Mouse (Mus musculus) MEL (cell line): ENCODE data around the gene Gm17655. TPM values are rescaled to one million over a fixed set of nuclear protein-coding genes. Genes with fewer than 3 reads are reported as not detected.

ENCODE experiments used
- DNase-seq: peaks from one replicate; pipeline ENCODE4 v3.0.0; 2011; ENCODE audit warnings: low read depth, low spot score
- H3K27ac ChIP-seq: 2 replicates; pipeline ENCODE4 v1.5.1; 2012; ENCODE audit warnings: low read depth, mild to moderate bottlenecking, control low read depth, low read length, moderate library complexity; ENCODE audit not compliant: control insufficient read depth
- H3K27me3 ChIP-seq, 2 experiments: fragments of 150-350 bp in 1 of 2; sonication (generic) in 1 of 2; 2 replicates each; pipeline ENCODE4 v1.6.1; 2012; ENCODE audit warnings: low read length in 2 of 2, mild to moderate bottlenecking in 2 of 2, improper control_type of control experiment in 1 of 2, moderate library complexity in 1 of 2; ENCODE audit not compliant: insufficient read depth in 2 of 2, control insufficient read depth in 1 of 2
- H3K36me3 ChIP-seq, 2 experiments: 2 replicates each; pipeline ENCODE4 v1.6.1; 2012 to 2014; ENCODE audit warnings: low read length in 2 of 2, improper control_type of control experiment in 1 of 2, inconsistent platforms in 1 of 2, mild to moderate bottlenecking in 1 of 2; ENCODE audit not compliant: insufficient read depth in 2 of 2, control insufficient read depth in 1 of 2
- H3K4me1 ChIP-seq, 2 experiments: fragments of 150-350 bp in 1 of 2; sonication (generic) in 1 of 2; 2 replicates each; pipeline ENCODE4 v1.6.1; 2012; ENCODE audit warnings: low read length in 2 of 2, improper control_type of control experiment in 1 of 2, mild to moderate bottlenecking in 1 of 2; ENCODE audit not compliant: insufficient read depth in 2 of 2, control insufficient read depth in 1 of 2
- H3K4me3 ChIP-seq, 2 experiments: fragments of 150-350 bp in 1 of 2; sonication (generic) in 1 of 2; 2 replicates each; pipeline ENCODE4 v1.5.1; 2012; ENCODE audit warnings: low read depth in 2 of 2, low read length in 2 of 2, mild to moderate bottlenecking in 2 of 2, moderate library complexity in 2 of 2, control low read depth in 1 of 2, improper control_type of control experiment in 1 of 2; ENCODE audit not compliant: control insufficient read depth in 1 of 2, insufficient read depth in 1 of 2
- H3K79me2 ChIP-seq: 2 replicates; pipeline ENCODE4 v1.6.1; 2012; ENCODE audit warnings: mild to moderate bottlenecking, low read length, moderate library complexity; ENCODE audit not compliant: control insufficient read depth, poor library complexity, insufficient read depth
- H3K9ac ChIP-seq: 2 replicates; pipeline ENCODE4 v1.6.1; 2012; ENCODE audit warnings: low read depth, mild to moderate bottlenecking, control low read depth, low read length, moderate library complexity; ENCODE audit not compliant: control insufficient read depth, poor library complexity, severe bottlenecking
- H3K9me3 ChIP-seq: fragments of 150-350 bp; sonication (generic); replicated peaks from 2 replicates; pipeline ENCODE4 v1.6.1; 2012; ENCODE audit warnings: mild to moderate bottlenecking, low read length, improper control_type of control experiment, moderate library complexity; ENCODE audit not compliant: insufficient read depth
- CHD1 ChIP-seq: IDR thresholded peaks from 2 replicates; pipeline ENCODE4 v1.6.1; 2012; ENCODE audit warnings: low read depth, mild to moderate bottlenecking, inconsistent platforms, low read length, improper control_type of control experiment
- CTCF ChIP-seq, 3 experiments: IDR thresholded peaks in 2 of 3; conservative IDR thresholded peaks in 1 of 3; 2 replicates each; pipeline ENCODE4 v1.5.1; 2011 to 2012; ENCODE audit warnings: low read length in 3 of 3, low read depth in 2 of 3, mild to moderate bottlenecking in 2 of 3, improper control_type of control experiment in 1 of 3, inconsistent platforms in 1 of 3, mixed read lengths in 1 of 3, moderate library complexity in 1 of 3; ENCODE audit not compliant: control insufficient read depth in 1 of 3, insufficient read depth in 1 of 3, poor library complexity in 1 of 3, severe bottlenecking in 1 of 3
- E2F4 ChIP-seq: IDR thresholded peaks from 2 replicates; pipeline ENCODE4 v1.6.1; 2011; ENCODE audit warnings: low read depth, low read length, improper control_type of control experiment, borderline replicate concordance
- ELF1 ChIP-seq: IDR thresholded peaks from 2 replicates; pipeline ENCODE4 v1.6.1; 2014; ENCODE audit warnings: low read depth, mild to moderate bottlenecking, inconsistent platforms, low read length, improper control_type of control experiment, moderate library complexity
- HCFC1 ChIP-seq: IDR thresholded peaks from 2 replicates; pipeline ENCODE4 v1.6.1; 2012; ENCODE audit warnings: low read depth, mild to moderate bottlenecking, inconsistent platforms, low read length, improper control_type of control experiment, moderate library complexity
- KAT2A ChIP-seq: conservative IDR thresholded peaks from 2 replicates; pipeline ENCODE4 v1.6.1; 2012; ENCODE audit warnings: low read depth, low read length, improper control_type of control experiment, inconsistent platforms
- MAZ ChIP-seq: IDR thresholded peaks from 2 replicates; pipeline ENCODE4 v1.6.1; 2012; ENCODE audit warnings: low read depth, mild to moderate bottlenecking, inconsistent platforms, low read length, improper control_type of control experiment
- MEF2A ChIP-seq: IDR thresholded peaks from 2 replicates; pipeline ENCODE4 v1.6.1; 2014; ENCODE audit warnings: low read depth, mild to moderate bottlenecking, inconsistent platforms, low read length, improper control_type of control experiment; ENCODE audit not compliant: poor library complexity, insufficient replicate concordance, severe bottlenecking; ENCODE audit errors: extremely low read depth
- MYB ChIP-seq: IDR thresholded peaks from 2 replicates; pipeline ENCODE4 v1.6.1; 2011; ENCODE audit warnings: mild to moderate bottlenecking, low read depth, low read length, improper control_type of control experiment
- POLR2A ChIP-seq, 2 experiments: IDR thresholded peaks; 2 replicates each; pipeline ENCODE4 v1.6.1; 2011 to 2012; ENCODE audit warnings: low read length in 2 of 2, mild to moderate bottlenecking in 2 of 2, control low read depth in 1 of 2, improper control_type of control experiment in 1 of 2, low read depth in 1 of 2, moderate library complexity in 1 of 2; ENCODE audit not compliant: control insufficient read depth in 1 of 2, insufficient read depth in 1 of 2, poor library complexity in 1 of 2
- SIN3A ChIP-seq: IDR thresholded peaks from 2 replicates; pipeline ENCODE4 v1.6.1; 2012; ENCODE audit warnings: low read length, improper control_type of control experiment, inconsistent platforms
- ZMIZ1 ChIP-seq: IDR thresholded peaks from 2 replicates; pipeline ENCODE4 v1.6.1; 2012; ENCODE audit warnings: low read depth, mild to moderate bottlenecking, inconsistent platforms, low read length, improper control_type of control experiment, moderate library complexity
- ZNF384 ChIP-seq: IDR thresholded peaks from 2 replicates; pipeline ENCODE4 v1.6.1; 2012; ENCODE audit warnings: low read depth, mild to moderate bottlenecking, inconsistent platforms, low read length, improper control_type of control experiment
- polyA plus RNA-seq, 2 experiments: library from polyadenylated mRNA; stranded (reverse) in 1 of 2; unstranded in 1 of 2; fragments of >175 nt in 1 of 2; fragments of >200 nt in 1 of 2; gene quantifications; 2 replicates each; pipeline versions ENCODE4 v1.2.1 to v1.2.4; 2012; ENCODE audit warnings: low replicate concordance in 2 of 2, low read depth in 1 of 2; ENCODE audit not compliant: insufficient read length in 2 of 2, insufficient read depth in 1 of 2, missing spikeins in 1 of 2
- total RNA-seq: library from RNA; depleted of rRNA; stranded (reverse); fragments of 300-350 nt; gene quantifications from 2 replicates; pipeline ENCODE4 v1.2.3, GENCODE M21; 2012

Gene Gm17655
- total and polyA plus RNA-seq, 3 experiments: 2.2 to 259 (median 2.9) TPM

GRCm38 (mm10) chr5:110104616-110105380 is 32.5 kb upstream of the Gm17655 start:
- peaks cover 6 to 7% of the 10 kb centered on the region in 2 experiments for H3K4me1 ChIP-seq
- H3K79me2 ChIP-seq: peaks cover 19% of the 10 kb centered on the region
- TF ChIP-seq CTCF (IDR thresholded peaks at IDR 0.05 in 2 of 3, conservative IDR thresholded peaks at IDR 0.05 in 1 of 3; ENCODE audit: control insufficient read depth in 1 of 3, insufficient read depth in 1 of 3, low read depth in 2 of 3, low read length in 3 of 3, poor library complexity in 1 of 3, severe bottlenecking in 1 of 3): no peak
- TF ChIP-seq ZMIZ1: no peak
- no peak for TF ChIP-seq MAZ
- TF ChIP-seq KAT2A: no peak
- TF ChIP-seq, all 39 proteins: peak for 0
- Histone ChIP-seq H3K27me3 (no peaks in the 10 kb centered on the region), H3K4me3 (no peak overlapping the region), H3K9ac (no peak overlapping the region), H3K9me3 (no peaks in the 10 kb centered on the region), H3K27ac (no peak overlapping the region), H3K36me3 (peaks cover 0 to 8% of the 10 kb centered on the region in 2 experiments; a peak in 3 of 4 replicates)
- DNase-seq: no peak

DNA sequence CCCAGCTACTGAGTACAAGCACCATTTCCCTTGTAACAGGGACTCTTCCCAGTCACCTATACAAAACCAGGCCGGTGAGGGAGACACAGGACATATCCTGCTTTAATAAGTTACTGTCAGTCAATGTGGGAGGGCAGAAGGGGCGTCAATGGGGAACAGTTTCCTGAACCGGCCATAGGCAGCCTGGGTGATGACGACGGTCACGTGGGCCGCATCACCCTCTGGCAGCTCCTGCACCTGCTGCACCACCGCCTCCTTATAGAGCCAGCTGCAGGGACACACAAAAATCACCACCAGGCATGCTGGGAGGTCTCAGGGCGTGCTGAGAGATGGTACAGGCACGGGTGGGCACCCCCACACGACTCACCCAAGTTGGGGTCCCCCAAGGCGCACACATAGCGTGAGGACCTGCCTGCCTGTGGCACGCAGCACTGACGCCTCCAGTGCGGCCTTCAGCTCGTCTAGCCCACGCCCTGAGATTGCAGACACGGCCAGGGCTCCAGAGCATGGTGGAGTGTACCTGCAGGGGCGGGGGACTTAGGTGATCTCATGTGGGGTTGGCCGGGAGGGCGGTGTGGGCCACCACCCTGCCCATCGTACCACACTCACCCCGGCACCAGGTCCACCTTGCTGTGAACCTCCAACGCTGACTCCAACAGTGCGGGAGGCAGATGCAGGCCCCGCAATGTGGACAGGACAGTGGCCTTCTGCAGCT is 31.7 kb upstream of the Gm17655 start:
- Histone ChIP-seq H3K36me3 (peaks cover 0 to 8% of the 10 kb centered on the region in 2 experiments; a peak in 3 of 4 replicates), H3K27me3 (no peaks in the 10 kb centered on the region), H3K79me2 (peaks cover 19% of the 10 kb centered on the region), H3K9ac (no peak overlapping the region), H3K4me1 (peaks cover 6 to 7% of the 10 kb centered on the region in 2 experiments), H3K27ac (no peak overlapping the region), H3K4me3 (no peak overlapping the region), H3K9me3 (no peaks in the 10 kb centered on the region)
- TF ChIP-seq HCFC1 (no peak), SIN3A (no peak), ELF1 (no peak), MYB (no peak), MEF2A (no peak), ZNF384 (no peak), POLR2A (IDR thresholded peaks at IDR 0.05; ENCODE audit: control insufficient read depth in 1 of 2, insufficient read depth in 1 of 2, low read depth in 1 of 2, low read length in 2 of 2, poor library complexity in 1 of 2) (no peak; a peak in 1 of 4 replicates), E2F4 (no peak), CHD1 (no peak)
- no peak for DNase-seq
